Mouse (Mus musculus): ENCODE measurements at regions not wholly inside any gene's neighbourhood (a gene's known extent, or its start where the extent isn't known, plus 50 kb on each side); places are given as distances from the start of the nearest gene placed in this dataset.
A peak's percentile ranks its signal among the peaks of the same experiment; 100 is the strongest.

DNA sequence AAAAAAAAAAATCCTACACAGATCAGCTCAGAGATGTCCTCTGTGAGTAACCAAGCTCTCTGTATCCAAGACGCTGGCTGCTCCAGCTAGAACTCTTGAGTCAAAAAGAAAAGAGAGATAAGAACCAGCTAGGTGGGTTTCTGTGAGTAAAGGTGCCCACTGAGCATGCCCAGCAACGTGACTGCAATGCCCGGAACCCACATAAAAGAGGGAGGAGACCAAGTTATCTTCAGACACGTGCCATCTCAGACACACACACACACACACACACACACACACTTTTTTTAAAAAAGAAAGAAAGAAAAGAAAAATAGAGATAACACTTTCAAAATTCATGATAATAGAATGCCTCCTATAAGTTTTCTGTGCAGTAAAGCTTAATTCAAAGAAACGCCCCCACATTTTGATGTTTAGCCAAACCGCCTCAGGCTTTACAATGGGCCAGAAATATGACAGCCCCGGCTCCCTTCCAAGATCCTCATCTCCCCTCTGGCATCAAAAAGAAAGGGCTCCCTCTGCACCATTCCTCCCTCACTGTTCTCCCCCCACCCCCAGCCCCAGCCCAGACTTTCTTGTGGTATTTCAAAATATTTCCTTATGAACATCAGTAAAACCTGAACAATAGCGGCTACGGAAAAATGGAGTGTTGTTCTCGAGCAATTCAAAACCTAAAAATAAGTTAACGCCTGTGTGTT, 124.8 kb downstream of the Sp3 start:
- H3K9me3 ChIP-seq (ENCODE audit: low read length): no peaks in the 10 kb centered on the region
- 61% methylated on average over 11 of the region's 11 CpGs for WGBS
- ATAC-seq (0 out of 2 replicates have a peak, but pooled peaks have one; percentile 59), DNase-seq (ENCODE audit: low spot score) (peak; percentile 59)
- no peak overlapping the region for H3K27ac ChIP-seq
- no peaks in the 10 kb centered on the region for H3K27me3 ChIP-seq (ENCODE audit: insufficient read depth, low read length)
- no peak overlapping the region for H3K9ac ChIP-seq (replicated peaks; ENCODE audit: low read length)
- no peaks in the 10 kb centered on the region for H3K4me1 ChIP-seq (ENCODE audit: insufficient read depth, low read length)
- 0 out of 2 replicates have a peak overlapping the region, but pooled peaks have one; percentile 3 for H3K4me2 ChIP-seq (ENCODE audit: low read depth, low read length)
- no peak overlapping the region for H3K4me3 ChIP-seq (ENCODE audit: low read length)
- H3K36me3 ChIP-seq (ENCODE audit: insufficient read depth, low read length): no peaks in the 10 kb centered on the region
- TF ChIP-seq CTCF (IDR thresholded peaks at IDR 0.05; ENCODE audit: low read depth): no peak

DNA sequence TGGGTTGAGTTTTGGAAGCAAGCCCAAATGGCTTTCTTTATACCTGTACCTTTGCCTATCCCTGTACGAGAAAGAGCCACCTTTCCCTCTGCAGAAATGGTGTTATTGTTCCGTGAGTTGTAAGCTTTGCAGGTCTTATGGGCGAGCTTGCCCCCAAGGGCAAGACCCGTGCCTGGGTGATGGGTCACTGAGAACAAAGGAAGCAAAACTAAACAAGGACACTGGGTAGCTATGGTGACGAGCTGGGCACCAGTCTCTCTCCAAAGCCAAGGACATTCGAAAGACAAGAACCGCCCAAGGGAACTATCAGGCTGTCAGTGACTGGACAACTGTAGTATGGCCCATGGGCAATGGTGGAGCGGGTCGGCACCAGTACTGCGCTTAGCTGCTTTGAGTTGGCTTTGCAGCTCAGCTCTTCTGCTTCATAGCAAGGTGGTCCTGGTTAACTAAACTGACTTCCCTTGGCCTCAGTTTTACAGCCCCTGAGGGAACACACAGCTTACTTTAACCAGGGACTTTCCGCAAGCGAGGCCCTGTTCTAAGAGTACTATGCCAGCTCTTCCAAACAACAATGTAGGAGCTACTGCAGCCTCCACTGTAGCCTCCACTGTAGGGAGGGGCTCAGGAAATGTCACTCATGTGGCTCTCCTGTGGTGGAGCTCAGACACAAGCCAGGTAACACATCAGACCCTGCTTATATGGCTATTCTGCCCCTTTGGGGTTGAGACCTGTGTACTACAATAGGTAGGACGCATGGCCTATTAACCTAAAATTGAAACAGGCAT, 124.1 kb downstream of the Sp3 start:
- DNase-seq (ENCODE audit: low spot score) (peak; percentile 21), ATAC-seq (peak; percentile 43; the same call in 1 of the 2 replicates)
- no peaks in the 10 kb centered on the region for H3K4me1 ChIP-seq (ENCODE audit: insufficient read depth, low read length)
- 68% methylated on average over 13 of the region's 13 CpGs for WGBS
- H3K9me3 ChIP-seq (ENCODE audit: low read length): no peaks in the 10 kb centered on the region
- H3K36me3 ChIP-seq (ENCODE audit: insufficient read depth, low read length): no peaks in the 10 kb centered on the region
- no peak overlapping the region for H3K4me3 ChIP-seq (ENCODE audit: low read length)
- 0 out of 2 replicates have a peak overlapping the region, but pooled peaks have one; percentile 3 for H3K4me2 ChIP-seq (ENCODE audit: low read depth, low read length)
- no peak overlapping the region for H3K9ac ChIP-seq (replicated peaks; ENCODE audit: low read length)
- no peaks in the 10 kb centered on the region for H3K27me3 ChIP-seq (ENCODE audit: insufficient read depth, low read length)
- TF ChIP-seq CTCF (IDR thresholded peaks at IDR 0.05; ENCODE audit: low read depth): no peak
- H3K27ac ChIP-seq: no peak overlapping the region

DNA sequence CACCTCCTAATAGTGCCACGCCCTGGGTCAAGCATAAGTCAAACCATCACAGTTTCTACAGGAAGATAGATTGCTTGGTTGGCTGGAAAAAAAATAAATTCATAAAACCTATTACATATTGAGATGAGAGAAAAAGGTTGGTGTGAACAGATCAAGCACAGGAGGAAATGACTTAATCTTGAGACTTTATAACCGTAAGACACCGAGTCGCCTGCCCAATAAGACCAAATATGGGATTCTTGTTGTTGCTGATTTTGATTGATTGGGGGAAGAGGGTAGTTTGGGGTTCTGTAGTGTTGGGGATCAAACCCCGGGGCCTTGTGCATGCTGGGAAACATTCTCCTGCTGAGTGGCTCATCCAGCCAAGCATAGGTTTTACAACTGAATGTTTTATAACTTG, 122.9 kb downstream of the Sp3 start:
- no peak for TF ChIP-seq CTCF (IDR thresholded peaks at IDR 0.05; ENCODE audit: low read depth)
- DNase-seq (ENCODE audit: low spot score): no peak
- no peaks in the 10 kb centered on the region for H3K27me3 ChIP-seq (ENCODE audit: insufficient read depth, low read length)
- no peak overlapping the region for H3K4me3 ChIP-seq (ENCODE audit: low read length)
- no peak for ATAC-seq
- no peak overlapping the region for H3K4me2 ChIP-seq (ENCODE audit: low read depth, low read length)
- WGBS: 97% methylated on average over 5 of the region's 5 CpGs
- H3K36me3 ChIP-seq (ENCODE audit: insufficient read depth, low read length): no peaks in the 10 kb centered on the region
- no peak overlapping the region for H3K9ac ChIP-seq (replicated peaks; ENCODE audit: low read length)
- H3K27ac ChIP-seq: no peak overlapping the region
- no peaks in the 10 kb centered on the region for H3K9me3 ChIP-seq (ENCODE audit: low read length)
- H3K4me1 ChIP-seq (ENCODE audit: insufficient read depth, low read length): no peaks in the 10 kb centered on the region

DNA sequence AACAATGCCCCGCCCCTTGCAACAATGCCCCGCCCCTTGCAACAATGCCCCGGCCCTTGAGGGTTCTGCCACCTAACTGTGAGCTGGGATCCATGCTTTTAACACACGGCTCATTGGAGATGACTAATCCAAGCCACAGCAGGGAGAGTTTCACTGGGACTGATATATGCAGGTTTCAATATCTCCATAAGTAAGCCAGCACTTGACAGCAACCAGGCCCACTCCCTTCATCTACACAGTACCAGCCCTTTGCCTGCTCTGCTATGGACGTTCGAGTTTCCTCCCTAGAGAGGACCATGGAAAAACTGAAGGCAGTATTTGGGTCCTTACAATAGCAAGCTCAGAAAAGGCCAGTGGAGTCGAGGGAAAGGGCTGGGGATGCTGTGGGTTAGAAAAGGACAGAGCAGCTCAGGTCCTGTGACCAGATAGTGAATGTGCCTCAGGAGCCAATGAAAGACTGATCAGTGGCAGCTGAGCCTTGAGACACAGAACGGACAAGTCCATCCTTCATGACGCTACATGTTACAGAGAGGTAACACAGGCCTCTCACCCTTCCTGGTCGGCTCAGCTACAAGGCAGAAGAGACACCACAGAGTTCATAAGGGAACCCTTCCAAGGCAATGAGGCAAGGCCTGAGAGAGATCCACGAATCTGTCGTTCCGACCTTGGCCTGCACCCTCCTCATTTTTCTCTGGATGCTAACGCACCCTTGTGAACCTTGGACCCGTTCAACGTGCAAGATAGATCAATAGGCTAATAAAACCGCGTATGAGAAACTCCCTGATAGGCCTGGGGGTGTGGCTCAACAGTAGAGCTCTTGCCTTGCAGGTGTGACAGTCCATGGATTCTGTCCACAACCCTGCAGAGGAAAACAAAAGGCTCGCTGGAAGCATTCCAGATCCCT, 114.5 kb downstream of the Sp3 start:
- ATAC-seq: no peak
- 53% methylated on average over 19 of the region's 19 CpGs for WGBS
- H3K4me2 ChIP-seq (ENCODE audit: low read depth, low read length): no peak overlapping the region
- TF ChIP-seq CTCF (IDR thresholded peaks at IDR 0.05; ENCODE audit: low read depth): no peak
- no peak overlapping the region for H3K4me3 ChIP-seq (ENCODE audit: low read length)
- H3K9ac ChIP-seq (replicated peaks; ENCODE audit: low read length): no peak overlapping the region
- DNase-seq (ENCODE audit: low spot score): peak; percentile 44
- H3K27ac ChIP-seq: no peak overlapping the region
- H3K4me1 ChIP-seq (ENCODE audit: insufficient read depth, low read length): 0 out of 2 replicates have a peak, but pooled peaks cover 6% of the 10 kb centered on the region
- no peaks in the 10 kb centered on the region for H3K9me3 ChIP-seq (ENCODE audit: low read length)
- no peaks in the 10 kb centered on the region for H3K36me3 ChIP-seq (ENCODE audit: insufficient read depth, low read length)
- no peaks in the 10 kb centered on the region for H3K27me3 ChIP-seq (ENCODE audit: insufficient read depth, low read length)

DNA sequence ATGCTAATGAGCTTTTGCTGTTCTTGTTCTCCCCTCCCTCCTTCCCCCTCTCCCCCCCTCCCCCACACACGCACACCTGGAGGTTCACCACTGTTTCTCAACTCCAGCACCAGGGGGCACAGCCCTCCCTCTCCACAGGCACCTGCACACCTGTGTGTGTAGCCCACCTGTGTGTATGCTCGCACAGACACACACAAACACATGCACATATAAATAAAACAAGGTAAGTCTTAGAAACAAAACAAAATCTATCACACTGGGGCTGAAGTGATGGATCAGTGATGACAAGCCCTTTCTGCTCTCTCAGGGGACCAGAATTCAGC, 113.9 kb downstream of the Sp3 start:
- 0 out of 2 replicates have a peak, but pooled peaks cover 6% of the 10 kb centered on the region for H3K4me1 ChIP-seq (ENCODE audit: insufficient read depth, low read length)
- no peaks in the 10 kb centered on the region for H3K36me3 ChIP-seq (ENCODE audit: insufficient read depth, low read length)
- ATAC-seq: no peak
- H3K4me3 ChIP-seq (ENCODE audit: low read length): no peak overlapping the region
- no peak overlapping the region for H3K9ac ChIP-seq (replicated peaks; ENCODE audit: low read length)
- H3K9me3 ChIP-seq (ENCODE audit: low read length): no peaks in the 10 kb centered on the region
- no peak overlapping the region for H3K27ac ChIP-seq
- no peak for DNase-seq (ENCODE audit: low spot score)
- no peaks in the 10 kb centered on the region for H3K27me3 ChIP-seq (ENCODE audit: insufficient read depth, low read length)
- no peak for TF ChIP-seq CTCF (IDR thresholded peaks at IDR 0.05; ENCODE audit: low read depth)
- 39% methylated on average over 2 of the region's 2 CpGs for WGBS
- H3K4me2 ChIP-seq (ENCODE audit: low read depth, low read length): no peak overlapping the region

DNA sequence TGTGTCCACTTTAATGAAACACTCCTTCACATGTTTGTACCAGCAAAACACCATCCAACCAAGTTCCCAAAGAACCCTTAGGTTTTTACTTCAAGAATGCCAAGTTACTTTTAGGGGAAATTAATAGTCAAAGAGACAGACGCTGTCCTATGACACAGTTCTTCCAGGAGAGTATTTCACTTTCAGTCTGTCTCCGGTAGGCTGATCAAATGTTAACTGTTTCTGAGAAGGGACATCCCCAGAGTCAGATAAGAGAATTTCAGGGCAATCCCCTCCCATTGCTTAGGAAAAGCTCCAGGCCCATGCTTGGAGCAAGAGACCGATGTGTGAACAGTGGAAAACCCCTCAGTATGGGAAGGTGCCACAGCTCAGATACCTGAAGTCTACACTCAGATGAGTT, 112.1 kb downstream of the Sp3 start:
- no peak overlapping the region for H3K9ac ChIP-seq (replicated peaks; ENCODE audit: low read length)
- TF ChIP-seq CTCF (IDR thresholded peaks at IDR 0.05; ENCODE audit: low read depth): no peak
- DNase-seq (ENCODE audit: low spot score): no peak
- H3K9me3 ChIP-seq (ENCODE audit: low read length): no peaks in the 10 kb centered on the region
- H3K4me1 ChIP-seq (ENCODE audit: insufficient read depth, low read length): 0 out of 2 replicates have a peak, but pooled peaks cover 6% of the 10 kb centered on the region
- WGBS: 97% methylated on average over 3 of the region's 3 CpGs
- H3K36me3 ChIP-seq (ENCODE audit: insufficient read depth, low read length): no peaks in the 10 kb centered on the region
- no peak overlapping the region for H3K4me2 ChIP-seq (ENCODE audit: low read depth, low read length)
- H3K27me3 ChIP-seq (ENCODE audit: insufficient read depth, low read length): no peaks in the 10 kb centered on the region
- no peak overlapping the region for H3K4me3 ChIP-seq (ENCODE audit: low read length)
- no peak for ATAC-seq
- H3K27ac ChIP-seq: no peak overlapping the region
